Mouse (Mus musculus): ENCODE data around the gene Adamtsl2.

GRCm38 (mm10) chr2:27085801-27086200, 6.6 kb downstream of the Adamtsl2 start:
- TF ChIP-seq CHD2 (IDR thresholded peaks at IDR 0.05; ENCODE audit: low read depth, low read length) (no peak), HCFC1 (IDR thresholded peaks at IDR 0.05; ENCODE audit: borderline replicate concordance, insufficient read depth, low read length) (no peak)
